Mouse (Mus musculus): ENCODE results near the gene Oosp2.

DNA sequence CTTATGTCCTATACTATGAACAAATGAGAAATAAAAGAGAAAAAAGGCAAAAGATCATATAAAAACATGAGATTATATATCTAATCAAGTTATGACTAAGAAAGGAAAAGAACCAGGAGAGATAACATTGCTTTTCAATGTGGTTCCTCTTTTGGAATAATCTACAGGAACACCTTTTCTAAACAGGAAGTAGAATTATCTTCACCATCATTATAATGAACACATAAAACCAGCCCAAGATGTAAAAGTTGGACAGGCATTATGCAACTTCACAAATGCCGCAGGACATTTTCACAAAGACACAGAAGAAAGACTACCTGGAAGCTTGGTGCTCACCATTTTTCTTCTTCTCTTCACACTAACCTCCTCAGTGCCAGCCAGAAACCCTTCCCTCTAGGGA, 47.3 kb downstream of the Oosp2 start:
- TF ChIP-seq POLR2A (IDR thresholded peaks at IDR 0.05; ENCODE audit: low read depth, low read length) (no peak), CTCF (conservative IDR thresholded peaks at IDR 0.05; ENCODE audit: insufficient read depth, insufficient read length, low read depth, low read length) (no peak)

Data from kidney, adult 2 months (tissue).